Mouse (Mus musculus) neutrophil, adult 65 days (primary cell): Measurements from ENCODE around the gene Acpp. TPM values are rescaled to one million over a fixed set of nuclear protein-coding genes. Genes with fewer than 3 reads are reported as not detected.

Source experiments
- total RNA-seq: library from RNA; stranded (reverse); gene quantifications from 2 replicates; pipeline ENCODE4 v1.2.4, GENCODE M21; 2023

Gene Acpp
- total RNA-seq: 106 and 154 TPM in 2 replicates

DNA sequence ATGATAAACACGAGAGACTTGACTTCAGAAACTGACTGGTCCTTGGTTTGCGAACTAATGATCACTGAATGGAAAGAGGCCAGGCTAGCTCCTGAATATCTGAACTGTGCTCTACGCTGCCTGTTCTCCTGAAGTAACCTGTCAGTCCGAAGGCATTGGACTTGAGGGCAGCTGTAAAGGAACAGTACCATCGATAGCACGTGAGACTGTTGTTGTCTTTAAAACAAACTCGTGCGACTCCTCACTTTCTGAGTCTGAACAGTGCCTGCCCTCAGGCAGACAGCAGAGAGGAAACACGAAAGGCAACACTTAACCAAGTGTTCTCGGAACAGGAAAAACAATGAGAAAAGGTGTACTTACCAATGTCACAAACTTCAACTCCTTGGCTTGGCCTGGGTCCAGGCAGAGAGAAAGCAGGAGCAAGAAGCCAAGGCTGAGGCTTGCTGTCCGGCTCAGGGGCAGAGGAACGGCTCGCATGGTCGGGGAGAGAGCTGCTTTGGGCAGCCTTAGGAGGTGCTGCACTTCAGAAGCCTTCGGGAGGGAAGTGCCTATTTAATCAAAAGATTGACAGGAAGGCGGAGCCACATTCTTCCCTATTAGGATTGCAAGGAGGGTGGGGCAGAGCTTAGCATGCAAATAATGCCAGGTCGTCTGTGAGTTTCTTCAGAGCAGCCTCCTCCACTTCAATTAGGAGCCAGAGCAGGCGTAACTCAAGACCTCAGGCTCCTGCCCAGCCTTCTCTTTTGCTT is at the start of gene Acpp:
TSS of gene Acpp (minus strand) at position 566 of the 749 bp plus-strand sequence.

GRCm38 (mm10) chr9:104262823-104263352 is 74.7 kb downstream of the Acpp start, which contains the start of gene Dnajc13:
Gene Dnajc13, minus strand, starts transcription at chr9:104262930.

Other genes with a start within 250 kb of the Acpp start
- gene Ackr4, start 210.8 kb downstream of the Acpp start, total RNA-seq: not detected in 2 replicates
- 52.5 and 86.6 TPM in 2 replicates for gene Dnajc13, start 74.8 kb downstream of the Acpp start, total RNA-seq
- gene Cpne4, start 209.5 kb upstream of the Acpp start, total RNA-seq: not detected in 2 replicates